Mouse (Mus musculus) megakaryocyte, embryonic 14.5 days (primary cell): ENCODE results near the gene Anxa10. TPM values are rescaled to one million over a fixed set of nuclear protein-coding genes. Genes with fewer than 3 reads are reported as not detected.

Experiments
- H3K27me3 ChIP-seq: replicated peaks from 2 replicates; pipeline ENCODE3; 2012; ENCODE audit warnings: inconsistent platforms
- H3K36me3 ChIP-seq: replicated peaks from 2 replicates; pipeline ENCODE3; 2012; ENCODE audit warnings: low read length, inconsistent platforms, mixed read lengths
- H3K4me1 ChIP-seq: 2 replicates; pipeline ENCODE4 v1.6.1; 2012; ENCODE audit warnings: inconsistent platforms
- H3K4me3 ChIP-seq: replicated peaks from 2 replicates; pipeline ENCODE3; 2012; ENCODE audit warnings: moderate library complexity, mild to moderate bottlenecking, inconsistent platforms
- H3K9me3 ChIP-seq: 2 replicates; pipeline ENCODE4 v1.6.1; 2012; ENCODE audit warnings: inconsistent platforms
- FLI1 ChIP-seq: IDR thresholded peaks from 2 replicates; pipeline ENCODE4 v1.6.1; 2012; ENCODE audit warnings: low read length, inconsistent platforms, mixed read lengths
- GATA1 ChIP-seq: IDR thresholded peaks from 3 replicates; pipeline ENCODE4 v1.6.1; 2012; ENCODE audit warnings: mixed read lengths, low read length, inconsistent platforms, borderline replicate concordance
- polyA plus RNA-seq: library from polyadenylated mRNA; stranded (reverse); fragments of >175 nt; gene quantifications from 2 replicates; pipeline ENCODE4 v1.2.3, GENCODE M21; 2012; ENCODE audit warnings: low replicate concordance; ENCODE audit not compliant: insufficient read depth

The Anxa10 gene
- not detected in 2 replicates for polyA plus RNA-seq

- Histone ChIP-seq H3K9me3 (no peaks in the 10 kb centered on the region), H3K36me3 (no peaks in the 10 kb centered on the region), H3K4me3 (no peak within 1 kb of the TSS), H3K27me3 (no peaks in the 10 kb centered on the region), H3K4me1 (no peaks in the 10 kb centered on the region)
- TF ChIP-seq FLI1: no peak
- TF ChIP-seq GATA1: no peak
Observed at GRCm38 (mm10) chr8:62123098-62123497, at the start of gene Anxa10. TSS of gene Anxa10 (minus strand) at chr8:62123150.

DNA sequence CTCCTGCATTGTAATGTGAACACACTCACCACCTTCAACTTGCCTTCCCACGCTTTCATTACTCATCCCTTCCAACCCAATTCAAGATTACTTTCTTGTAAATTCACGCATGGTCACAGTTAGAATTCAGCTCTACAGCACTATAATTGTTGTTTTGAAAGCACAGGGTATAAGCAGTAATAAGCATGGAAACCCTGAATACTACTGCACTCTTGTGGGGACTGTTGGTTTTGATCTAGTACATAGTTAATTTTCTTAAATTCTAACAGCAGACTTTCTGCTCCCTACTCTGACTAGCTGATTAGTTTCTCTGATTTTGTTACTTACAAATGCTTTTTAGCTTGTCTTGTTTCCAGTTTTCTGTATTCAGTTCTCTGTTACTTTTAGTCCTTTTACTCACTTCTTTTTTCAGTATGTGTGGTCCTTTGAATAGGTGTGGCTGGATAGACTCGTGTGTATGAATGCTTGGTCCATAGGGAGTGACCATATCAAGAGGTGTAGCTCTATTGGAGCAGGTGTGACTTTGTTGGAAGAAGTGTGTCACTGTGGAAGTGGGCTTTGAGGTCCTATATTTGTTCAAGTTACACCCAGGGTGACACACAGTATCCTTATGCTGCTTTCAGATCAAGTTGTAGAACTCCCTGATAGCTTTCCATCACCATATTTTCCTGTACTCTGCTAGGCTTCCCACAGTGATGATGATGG lies 9.9 kb upstream of the Anxa10 start:
- Histone ChIP-seq H3K9me3 (peaks cover 4% of the 10 kb centered on the region; the same call in 1 of the 2 replicates), H3K36me3 (no peaks in the 10 kb centered on the region), H3K4me3 (no peak overlapping the region), H3K27me3 (no peaks in the 10 kb centered on the region), H3K4me1 (no peaks in the 10 kb centered on the region)
- TF ChIP-seq FLI1: no peak
- no peak for TF ChIP-seq GATA1

DNA sequence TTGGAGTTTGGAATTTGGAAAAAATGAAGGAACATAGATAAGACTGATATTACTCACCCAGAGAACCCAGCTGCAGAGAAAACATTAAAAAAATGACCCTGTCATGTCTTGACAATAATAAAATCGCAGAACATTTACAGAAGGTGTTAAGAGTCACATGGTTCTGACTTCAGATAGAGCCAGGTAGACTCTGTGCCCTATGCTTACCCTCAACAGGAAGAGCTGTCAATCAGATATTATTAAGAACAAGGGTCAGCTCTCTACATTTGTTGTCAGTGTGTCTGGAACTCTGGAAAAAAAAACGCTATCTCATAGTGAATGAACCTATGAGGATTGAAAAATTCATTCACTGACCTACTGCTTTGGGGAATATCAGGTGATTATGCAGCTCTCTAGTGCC lies 25.7 kb downstream of the Anxa10 start:
- no peak for TF ChIP-seq GATA1
- TF ChIP-seq FLI1: no peak
- H3K9me3 ChIP-seq: no peaks in the 10 kb centered on the region
- H3K36me3 ChIP-seq: no peaks in the 10 kb centered on the region
- no peaks in the 10 kb centered on the region for H3K27me3 ChIP-seq
- H3K4me3 ChIP-seq: no peak overlapping the region
- H3K4me1 ChIP-seq: no peaks in the 10 kb centered on the region

DNA sequence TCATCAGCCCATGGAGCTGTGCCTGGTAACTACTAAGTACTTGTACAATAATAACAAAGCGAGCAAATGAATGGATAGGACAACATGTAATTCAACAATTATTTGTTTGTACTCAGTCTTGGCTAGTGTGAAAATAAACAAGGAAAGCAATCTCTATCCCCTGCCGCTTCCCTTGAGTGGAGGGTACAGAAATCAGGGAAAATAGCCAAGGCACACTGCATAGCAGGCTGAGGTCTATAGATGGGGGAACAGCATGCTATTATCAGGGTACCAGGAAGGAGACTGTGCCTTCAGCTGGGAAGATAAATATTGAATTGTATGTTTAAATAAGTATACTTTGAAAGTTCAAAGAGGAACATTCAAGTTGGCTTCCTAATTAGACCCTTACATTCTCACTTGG lies 41.1 kb downstream of the Anxa10 start:
- TF ChIP-seq FLI1 (no peak), GATA1 (no peak)
- no peaks in the 10 kb centered on the region for H3K9me3 ChIP-seq
- no peaks in the 10 kb centered on the region for H3K27me3 ChIP-seq
- H3K4me3 ChIP-seq: no peak overlapping the region
- no peaks in the 10 kb centered on the region for H3K36me3 ChIP-seq
- no peaks in the 10 kb centered on the region for H3K4me1 ChIP-seq

- Histone ChIP-seq H3K9me3 (no peaks in the 10 kb centered on the region), H3K36me3 (no peaks in the 10 kb centered on the region), H3K27me3 (no peaks in the 10 kb centered on the region), H3K4me1 (no peaks in the 10 kb centered on the region), H3K4me3 (no peak overlapping the region)
- TF ChIP-seq FLI1: no peak
- TF ChIP-seq GATA1: no peak
Observed at GRCm38 (mm10) chr8:62080195-62080802, 42.7 kb downstream of the Anxa10 start.

DNA sequence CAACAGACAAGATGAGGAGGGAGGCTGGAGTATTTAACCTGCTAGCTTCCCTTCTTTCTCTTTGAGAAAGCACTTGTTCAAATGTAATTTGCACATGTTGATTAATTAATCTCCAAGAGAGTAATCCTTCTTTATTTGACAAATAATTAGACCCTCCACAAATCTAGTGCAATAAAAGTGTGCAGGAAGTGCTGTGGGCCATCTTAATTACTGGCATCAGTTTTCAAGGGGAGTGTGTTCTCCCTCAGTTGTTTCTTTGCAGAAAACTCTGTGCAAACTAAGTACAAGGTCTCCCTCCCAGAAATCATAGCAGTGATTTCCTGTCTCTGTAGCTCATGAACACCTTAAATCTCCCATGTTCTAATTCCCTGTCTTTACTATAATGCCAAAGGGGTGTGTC lies 54.6 kb downstream of the Anxa10 start:
- no peak for TF ChIP-seq GATA1
- no peak for TF ChIP-seq FLI1
- H3K9me3 ChIP-seq: no peaks in the 10 kb centered on the region
- no peaks in the 10 kb centered on the region for H3K36me3 ChIP-seq
- H3K4me3 ChIP-seq: no peak overlapping the region
- no peaks in the 10 kb centered on the region for H3K27me3 ChIP-seq
- no peaks in the 10 kb centered on the region for H3K4me1 ChIP-seq

DNA sequence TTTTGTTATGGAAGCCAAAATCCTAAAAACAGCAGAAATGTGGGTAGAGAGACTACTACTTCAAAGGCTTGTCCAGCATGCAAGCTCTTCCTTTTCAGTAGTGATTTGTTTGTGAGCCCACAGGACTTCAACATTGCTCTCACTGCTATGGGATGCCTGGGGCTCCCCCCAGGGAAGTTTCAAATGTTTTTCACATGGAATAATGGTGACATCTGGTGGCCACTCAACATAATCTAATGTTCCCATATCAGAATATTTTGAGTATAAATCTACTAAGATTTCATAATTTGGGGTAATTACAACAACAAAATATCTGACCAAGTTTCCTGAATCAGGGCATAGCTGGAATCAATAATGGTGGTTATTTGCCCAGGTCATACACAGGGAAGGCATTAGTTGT lies 62.6 kb downstream of the Anxa10 start:
- Histone ChIP-seq H3K9me3 (no peaks in the 10 kb centered on the region), H3K36me3 (no peaks in the 10 kb centered on the region), H3K27me3 (no peaks in the 10 kb centered on the region), H3K4me1 (no peaks in the 10 kb centered on the region), H3K4me3 (no peak overlapping the region)
- TF ChIP-seq GATA1 (no peak), FLI1 (no peak)

GRCm38 (mm10) chr8:62046809-62047208 lies 76.1 kb downstream of the Anxa10 start:
- H3K4me3 ChIP-seq: no peak overlapping the region
- H3K4me1 ChIP-seq: no peaks in the 10 kb centered on the region
- H3K27me3 ChIP-seq: no peaks in the 10 kb centered on the region
- no peak for TF ChIP-seq FLI1
- no peak for TF ChIP-seq GATA1
- no peaks in the 10 kb centered on the region for H3K36me3 ChIP-seq
- no peaks in the 10 kb centered on the region for H3K9me3 ChIP-seq

DNA sequence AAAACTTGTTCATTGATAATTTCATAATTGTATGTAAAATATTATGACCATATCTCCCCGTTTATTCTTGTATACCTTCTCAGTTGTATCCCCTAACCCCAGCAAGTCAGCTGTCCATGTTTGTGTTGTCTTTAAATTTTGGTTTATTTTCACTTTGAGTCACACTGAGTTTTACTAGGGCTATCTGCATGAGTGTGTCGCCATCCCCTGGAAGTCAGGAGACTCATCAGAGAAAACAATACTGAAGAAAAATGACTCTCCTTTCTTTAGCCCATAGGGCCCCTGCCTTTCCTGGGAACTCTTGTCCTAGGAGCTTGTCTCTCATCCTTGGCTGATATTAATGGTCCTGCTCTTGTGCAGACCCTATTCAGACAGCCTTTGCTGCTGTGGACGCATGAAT lies 88.6 kb downstream of the Anxa10 start:
- Histone ChIP-seq H3K4me1 (no peaks in the 10 kb centered on the region), H3K27me3 (no peaks in the 10 kb centered on the region), H3K36me3 (no peaks in the 10 kb centered on the region), H3K9me3 (no peaks in the 10 kb centered on the region), H3K4me3 (no peak overlapping the region)
- no peak for TF ChIP-seq FLI1
- TF ChIP-seq GATA1: no peak

DNA sequence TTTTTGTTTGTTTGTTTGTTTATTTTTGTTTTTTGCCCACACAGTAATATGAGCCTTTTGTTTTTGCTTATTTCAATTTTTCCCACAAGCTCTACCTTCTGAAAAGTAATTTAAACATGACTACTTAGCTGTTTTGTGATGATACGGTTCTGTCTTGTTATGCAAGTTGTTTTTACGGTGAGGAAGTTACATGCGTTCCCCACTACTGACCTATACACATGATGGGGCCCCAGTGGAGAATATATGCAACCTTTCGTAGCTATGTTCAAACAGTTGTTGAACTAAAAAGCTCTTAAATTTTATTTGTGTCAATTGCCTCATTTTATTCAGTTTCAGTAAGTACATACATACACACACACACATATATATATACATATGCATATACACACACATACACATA lies 108.4 kb downstream of the Anxa10 start:
- H3K27me3 ChIP-seq: no peaks in the 10 kb centered on the region
- H3K9me3 ChIP-seq: peaks cover 5% of the 10 kb centered on the region; the same call in 1 of the 2 replicates
- no peaks in the 10 kb centered on the region for H3K36me3 ChIP-seq
- H3K4me1 ChIP-seq: no peaks in the 10 kb centered on the region
- no peak for TF ChIP-seq GATA1
- no peak for TF ChIP-seq FLI1
- no peak overlapping the region for H3K4me3 ChIP-seq
